Mouse (Mus musculus) neural tube, embryonic 11.5 days (tissue): Measurements from ENCODE around the gene Pex1. TPM values are rescaled to one million over a fixed set of nuclear protein-coding genes. Genes with fewer than 3 reads are reported as not detected.
A peak's percentile ranks its signal among the peaks of the same experiment; 100 is the strongest.

Experiments used
- ATAC-seq: fragments of 200-750 bp; cut with Nextera tagmentation; 2 replicates; pipeline ENCODE4 v1.8.0; 2017; ENCODE audit warnings: moderate number of reproducible peaks, mild to moderate bottlenecking, moderate TSS enrichment, moderate library complexity; ENCODE audit not compliant: insufficient read depth, low FRiP score, low TSS enrichment
- DNase-seq: peaks from one replicate; pipeline ENCODE4 v3.0.0-alpha.2; 2015; ENCODE audit warnings: low spot score
- H3K27ac ChIP-seq: fragments of 300-500 bp; sonication (generic); 2 replicates; pipeline ENCODE4 v1.5.1; 2014; ENCODE audit warnings: low read depth, mild to moderate bottlenecking, low read length
- H3K27me3 ChIP-seq: fragments of 300-500 bp; sonication (generic); 2 replicates; pipeline ENCODE4 v1.6.1; 2014; ENCODE audit warnings: mild to moderate bottlenecking, low read length, mixed read lengths; ENCODE audit not compliant: control insufficient read depth, insufficient read depth
- H3K36me3 ChIP-seq: fragments of 300-500 bp; sonication (generic); 2 replicates; pipeline ENCODE4 v1.6.1; 2014; ENCODE audit warnings: mild to moderate bottlenecking, low read length, moderate library complexity, mixed read lengths; ENCODE audit not compliant: control insufficient read depth, insufficient read depth
- H3K4me1 ChIP-seq: fragments of 300-500 bp; sonication (generic); 2 replicates; pipeline ENCODE4 v1.6.1; 2014; ENCODE audit warnings: low read length, mixed read lengths; ENCODE audit not compliant: control insufficient read depth, insufficient read depth
- H3K4me2 ChIP-seq: fragments of 300-500 bp; sonication (generic); 2 replicates; pipeline ENCODE4 v1.6.1; 2014; ENCODE audit warnings: low read depth, mild to moderate bottlenecking, moderate library complexity
- H3K4me3 ChIP-seq: fragments of 300-500 bp; sonication (generic); 2 replicates; pipeline ENCODE4 v1.5.1; 2014; ENCODE audit warnings: low read depth, low read length
- H3K9ac ChIP-seq: fragments of 300-500 bp; sonication (generic); 2 replicates; pipeline ENCODE4 v1.6.1; 2014; ENCODE audit warnings: mild to moderate bottlenecking, low read length
- H3K9me3 ChIP-seq: fragments of 300-500 bp; sonication (generic); 2 replicates; pipeline ENCODE4 v1.6.1; 2016; ENCODE audit warnings: low read length; ENCODE audit not compliant: control insufficient read depth
- WGBS: fragments of 180-500 bp; shearing (Covaris S2); extraction: QIAGEN DNeasy Blood & Tissue Kit; methylation state at CpG from one replicate; pipeline ENCODE4 v1.1.7; 2014; 5-methylcytosine and 5-hydroxymethylcytosine counted together
- polyA plus RNA-seq: library from polyadenylated mRNA; unstranded; fragments of >200 nt; fragmentation: Nextera tagmentation; extraction: Ambion mirVana; gene quantifications from 2 replicates; pipeline ENCODE4 v1.2.1, GENCODE M21; 2014

Pex1 gene
- polyA plus RNA-seq, 1 experiment from 2014 or later, result 14.7 TPM

DNA sequence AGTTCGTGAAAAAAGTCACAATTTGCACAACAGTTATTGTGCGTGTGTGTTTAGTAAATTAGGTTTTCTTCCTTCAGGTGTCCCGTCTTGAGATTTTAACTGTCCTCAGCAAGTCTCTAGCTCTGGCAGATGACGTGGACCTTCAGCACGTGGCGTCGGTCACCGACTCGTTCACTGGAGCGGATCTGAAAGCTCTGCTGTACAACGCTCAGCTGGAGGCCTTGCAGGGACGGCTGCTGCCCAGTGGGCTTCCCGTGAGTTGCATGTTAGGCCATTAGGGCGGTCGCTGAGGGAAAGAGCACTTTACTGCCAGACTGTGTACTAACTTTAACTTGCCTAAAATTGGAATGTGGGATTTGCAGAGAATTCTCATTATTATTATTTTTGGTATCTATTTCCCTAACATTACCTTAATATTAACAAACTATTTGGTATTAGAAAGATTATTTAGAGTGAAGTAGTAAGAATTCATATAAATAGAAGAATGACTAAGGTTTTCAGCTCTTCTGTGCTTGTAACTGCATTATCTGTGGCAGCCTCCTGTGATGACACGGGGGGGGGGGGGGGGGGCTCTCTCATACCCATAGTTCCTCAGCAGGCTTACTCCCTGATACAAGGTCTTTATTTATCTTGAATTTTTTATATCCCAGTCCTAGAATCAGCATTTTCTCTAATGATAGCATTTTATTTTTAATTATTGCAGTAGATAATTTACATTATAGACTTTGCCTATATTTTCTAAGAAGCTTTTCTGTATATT is 35.8 kb downstream of the Pex1 start:
- Histone ChIP-seq H3K4me3 (no peak overlapping the region), H3K9me3 (no peaks in the 10 kb centered on the region), H3K4me2 (no peak overlapping the region), H3K4me1 (no peaks in the 10 kb centered on the region), H3K9ac (no peak overlapping the region), H3K27me3 (no peaks in the 10 kb centered on the region), H3K27ac (no peak overlapping the region), H3K36me3 (no peaks in the 10 kb centered on the region; the same call in 1 of the 2 replicates)
- DNase-seq (no peak), ATAC-seq (no peak)
- 63% methylated on average over 16 of the region's 16 CpGs for WGBS

- DNase-seq (no peak), ATAC-seq (no peak)
- H3K27me3 ChIP-seq, result no peaks in the 10 kb centered on the region
- H3K9ac ChIP-seq, result no peak overlapping the region
- no peaks in the 10 kb centered on the region for H3K9me3 ChIP-seq
- no peaks in the 10 kb centered on the region for H3K4me1 ChIP-seq
- no peak overlapping the region for H3K4me3 ChIP-seq
- 85% methylated on average over 5 of the region's 5 CpGs for WGBS
- H3K27ac ChIP-seq, result no peak overlapping the region
- no peak overlapping the region for H3K4me2 ChIP-seq
- no peaks in the 10 kb centered on the region; the same call in 1 of the 2 replicates for H3K36me3 ChIP-seq
Measured at GRCm38 (mm10) chr5:3632285-3632684, 36.4 kb downstream of the Pex1 start.

GRCm38 (mm10) chr5:3633315-3633714 is 37.4 kb downstream of the Pex1 start:
- DNase-seq (no peak), ATAC-seq (no peak)
- no peaks in the 10 kb centered on the region for H3K27me3 ChIP-seq
- no peak overlapping the region for H3K4me2 ChIP-seq
- H3K36me3 ChIP-seq, result no peaks in the 10 kb centered on the region; the same call in 1 of the 2 replicates
- H3K4me3 ChIP-seq, result no peak overlapping the region
- H3K9ac ChIP-seq, result no peak overlapping the region
- 95% methylated on average over 13 of the region's 13 CpGs for WGBS
- no peaks in the 10 kb centered on the region for H3K4me1 ChIP-seq
- H3K27ac ChIP-seq, result no peak overlapping the region
- no peaks in the 10 kb centered on the region for H3K9me3 ChIP-seq

DNA sequence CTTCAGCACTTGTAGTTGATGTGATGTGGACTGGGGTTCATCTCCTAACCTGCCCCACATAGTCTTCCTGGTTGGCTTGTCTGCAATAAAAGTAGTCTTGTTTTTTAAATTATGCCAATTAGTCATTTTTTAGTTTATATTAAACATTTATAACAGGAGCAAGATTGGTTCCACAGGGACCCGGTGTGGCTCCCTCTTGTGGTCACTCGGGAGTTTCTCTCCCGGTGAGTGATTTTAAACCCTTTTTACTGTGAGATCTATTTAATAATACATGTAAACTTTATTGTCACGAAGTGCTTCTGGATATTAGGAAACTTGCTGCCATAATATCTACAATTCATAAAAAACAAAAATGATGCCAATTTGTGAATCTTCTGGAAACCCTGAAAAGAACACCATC is 38.1 kb downstream of the Pex1 start:
- H3K4me2 ChIP-seq, result no peak overlapping the region
- H3K9ac ChIP-seq, result no peak overlapping the region
- no peaks in the 10 kb centered on the region for H3K27me3 ChIP-seq
- no peaks in the 10 kb centered on the region for H3K9me3 ChIP-seq
- ATAC-seq, result no peak
- H3K4me1 ChIP-seq, result no peaks in the 10 kb centered on the region
- WGBS, result 69% methylated on average over 4 of the region's 4 CpGs
- no peak overlapping the region for H3K27ac ChIP-seq
- H3K4me3 ChIP-seq, result no peak overlapping the region
- H3K36me3 ChIP-seq, result no peaks in the 10 kb centered on the region; the same call in 1 of the 2 replicates
- DNase-seq, result no peak

DNA sequence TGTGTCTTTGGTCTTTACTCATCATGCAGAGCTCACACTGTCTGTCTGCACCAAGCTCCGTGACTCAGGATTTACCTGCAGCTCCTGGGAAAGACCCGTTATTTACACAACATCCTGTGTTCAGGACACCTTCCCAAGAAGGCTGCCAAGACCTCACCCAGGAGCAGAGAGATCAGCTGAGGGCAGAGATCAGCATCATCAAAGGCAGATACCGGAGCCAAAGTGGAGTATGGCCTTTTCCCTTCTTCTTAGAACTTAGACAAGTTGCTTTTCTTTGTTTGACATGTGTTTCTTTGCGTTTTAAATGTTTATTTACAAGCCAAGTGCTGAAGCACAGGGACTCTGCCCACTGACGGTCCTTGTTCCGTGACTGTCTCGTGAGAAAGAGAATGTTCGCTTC is 39.4 kb downstream of the Pex1 start:
- Histone ChIP-seq H3K9me3 (no peaks in the 10 kb centered on the region), H3K4me3 (no peak overlapping the region), H3K9ac (no peak overlapping the region), H3K27ac (no peak overlapping the region), H3K4me1 (no peaks in the 10 kb centered on the region), H3K36me3 (no peaks in the 10 kb centered on the region; the same call in 1 of the 2 replicates), H3K4me2 (no peak overlapping the region), H3K27me3 (no peaks in the 10 kb centered on the region)
- ATAC-seq (no peak), DNase-seq (no peak)
- 89% methylated on average over 8 of the region's 8 CpGs for WGBS

DNA sequence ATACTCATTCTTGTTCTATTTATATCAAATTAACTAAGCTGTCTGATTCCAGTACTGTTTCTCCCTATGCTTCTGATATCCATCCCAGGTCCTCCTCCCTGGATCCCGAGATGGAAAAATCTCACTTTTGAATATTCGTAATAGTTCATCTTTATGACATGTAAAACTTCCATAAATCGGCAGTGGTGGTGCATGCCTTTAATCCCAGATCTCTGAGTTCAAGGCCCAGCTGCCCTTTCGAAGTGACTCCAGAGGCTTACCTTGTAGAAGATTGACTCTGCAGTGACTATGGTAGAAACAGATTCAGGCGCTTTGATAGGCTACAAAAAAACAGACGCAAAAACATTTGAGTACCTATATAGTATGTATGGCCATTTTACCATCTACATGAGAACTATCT is 48.8 kb downstream of the Pex1 start:
- no peak overlapping the region for H3K4me3 ChIP-seq
- DNase-seq, result no peak
- H3K36me3 ChIP-seq, result 0 out of 2 replicates have a peak, but pooled peaks cover 3% of the 10 kb centered on the region
- H3K27me3 ChIP-seq, result no peaks in the 10 kb centered on the region
- ATAC-seq, result no peak
- no peaks in the 10 kb centered on the region for H3K9me3 ChIP-seq
- H3K4me2 ChIP-seq, result no peak overlapping the region
- H3K4me1 ChIP-seq, result 0 out of 2 replicates have a peak, but pooled peaks cover 4% of the 10 kb centered on the region
- WGBS, result 96% methylated on average over 6 of the region's 6 CpGs
- no peak overlapping the region for H3K9ac ChIP-seq
- H3K27ac ChIP-seq, result no peak overlapping the region

- ATAC-seq (no peak), DNase-seq (no peak)
- Histone ChIP-seq H3K4me1 (0 out of 2 replicates have a peak, but pooled peaks cover 4% of the 10 kb centered on the region), H3K27ac (no peak overlapping the region), H3K36me3 (0 out of 2 replicates have a peak, but pooled peaks cover 3% of the 10 kb centered on the region), H3K4me3 (no peak overlapping the region), H3K9ac (no peak overlapping the region), H3K27me3 (no peaks in the 10 kb centered on the region), H3K4me2 (no peak overlapping the region), H3K9me3 (no peaks in the 10 kb centered on the region)
- 91% methylated on average over 6 of the region's 6 CpGs for WGBS
Measured at GRCm38 (mm10) chr5:3645326-3645725, 49.5 kb downstream of the Pex1 start.

- Histone ChIP-seq H3K27me3 (no peaks in the 10 kb centered on the region), H3K4me1 (0 out of 2 replicates have a peak, but pooled peaks cover 4% of the 10 kb centered on the region), H3K36me3 (0 out of 2 replicates have a peak, but pooled peaks cover 3% of the 10 kb centered on the region), H3K9me3 (no peaks in the 10 kb centered on the region), H3K27ac (no peak overlapping the region), H3K9ac (peak overlapping the region; percentile 88), H3K4me3 (peak overlapping the region; percentile 94), H3K4me2 (peak overlapping the region; percentile 61)
- WGBS, result 33% methylated on average over 6 of the region's 6 CpGs
- ATAC-seq, result no peak
- no peak for DNase-seq
Measured at GRCm38 (mm10) chr5:3646539-3646938, 50.7 kb downstream of the Pex1 start.
